Mouse (Mus musculus) C2C12 (cell line): ENCODE data around the gene Mob2. TPM values are rescaled to one million over a fixed set of nuclear protein-coding genes. Genes with fewer than 3 reads are reported as not detected.

Experiments used
- H3K27me3 ChIP-seq: one replicate; pipeline ENCODE4 v1.6.1; 2011; ENCODE audit not compliant: control insufficient read depth, insufficient read depth, insufficient read length
- H3K36me3 ChIP-seq: one replicate; pipeline ENCODE4 v1.6.1; 2011; ENCODE audit not compliant: control insufficient read depth, insufficient read depth
- H3K4me3 ChIP-seq: one replicate; pipeline ENCODE4 v1.5.1; 2011; ENCODE audit warnings: mild to moderate bottlenecking, control low read depth; ENCODE audit not compliant: poor library complexity, insufficient read depth, severe bottlenecking
- H3K79me2 ChIP-seq: one replicate; pipeline ENCODE4 v1.6.1; 2011; ENCODE audit not compliant: control insufficient read depth, insufficient read depth
- H3K79me3 ChIP-seq: one replicate; pipeline ENCODE4 v1.6.1; 2011; ENCODE audit warnings: low read depth, control low read depth
- H3ac ChIP-seq: one replicate; pipeline ENCODE3; 2011; ENCODE audit warnings: low read depth; ENCODE audit not compliant: control insufficient read depth, insufficient read length
- CEBPB ChIP-seq: IDR thresholded peaks from one replicate; pipeline ENCODE4 v1.6.1; 2011; ENCODE audit warnings: low read depth, mild to moderate bottlenecking, control low read depth, moderate library complexity
- CTCF ChIP-seq: IDR thresholded peaks from one replicate; pipeline ENCODE4 v1.5.1; 2011; ENCODE audit not compliant: control insufficient read depth, insufficient read depth, insufficient read length
- FOSL1 ChIP-seq: IDR thresholded peaks from one replicate; pipeline ENCODE4 v1.8.0; 2011; ENCODE audit warnings: mild to moderate bottlenecking, low read length; ENCODE audit not compliant: poor library complexity, insufficient read depth, severe bottlenecking
- MAX ChIP-seq: IDR thresholded peaks from one replicate; pipeline ENCODE4 v1.6.1; 2011; ENCODE audit warnings: mild to moderate bottlenecking, control low read depth
- MYOD1 ChIP-seq: IDR thresholded peaks from one replicate; pipeline ENCODE4 v1.6.1; 2011; ENCODE audit warnings: low read depth; ENCODE audit not compliant: control insufficient read depth, insufficient read length
- MYOG ChIP-seq: IDR thresholded peaks from one replicate; pipeline ENCODE4 v1.6.1; 2011; ENCODE audit not compliant: control insufficient read depth, insufficient read length; ENCODE audit errors: extremely low read depth
- USF1 ChIP-seq: IDR thresholded peaks from one replicate; pipeline ENCODE4 v1.6.1; 2011; ENCODE audit warnings: low read depth, mild to moderate bottlenecking, control low read depth, moderate library complexity
- polyA plus RNA-seq: library from polyadenylated mRNA; unstranded; fragments of >200 nt; fragmentation: generic; extraction: Trizol; gene quantifications from one replicate; pipeline ENCODE4 v1.2.1, GENCODE M21; 2012; ENCODE audit warnings: missing spikeins

The Mob2 gene
- polyA plus RNA-seq, 1 experiment, result 27.5 TPM

DNA sequence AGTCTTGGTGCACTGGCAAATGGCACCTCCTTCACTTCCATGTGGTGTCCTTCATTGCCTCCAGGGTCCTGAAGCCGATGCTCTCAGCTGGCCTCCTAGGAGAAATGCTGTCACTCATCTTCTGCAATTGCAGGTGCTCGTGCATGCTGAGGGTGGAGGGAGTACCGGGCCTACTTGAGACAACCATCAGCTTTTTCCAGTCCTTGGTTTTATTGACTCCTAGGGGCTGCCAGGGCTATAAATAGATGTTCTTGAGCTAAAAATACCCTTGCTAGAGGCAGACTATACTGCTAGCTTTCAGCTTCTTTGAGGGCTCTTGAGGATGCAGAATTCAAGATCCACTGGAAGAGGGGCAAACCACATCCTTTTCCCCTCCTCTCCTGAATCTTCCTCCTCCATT, 16.3 kb upstream of the Mob2 start:
- H3K36me3 ChIP-seq, result peaks cover 9% of the 10 kb centered on the region
- no peak for TF ChIP-seq MYOG
- no peak for TF ChIP-seq CTCF
- TF ChIP-seq USF1, result no peak
- no peak for TF ChIP-seq CEBPB
- TF ChIP-seq FOSL1, result no peak
- TF ChIP-seq MYOD1, result no peak
- TF ChIP-seq MAX, result no peak
- no peaks in the 10 kb centered on the region for H3K79me3 ChIP-seq
- no peak overlapping the region for H3ac ChIP-seq
- H3K4me3 ChIP-seq, result no peak overlapping the region
- H3K27me3 ChIP-seq, result no peaks in the 10 kb centered on the region
- H3K79me2 ChIP-seq, result no peaks in the 10 kb centered on the region

DNA sequence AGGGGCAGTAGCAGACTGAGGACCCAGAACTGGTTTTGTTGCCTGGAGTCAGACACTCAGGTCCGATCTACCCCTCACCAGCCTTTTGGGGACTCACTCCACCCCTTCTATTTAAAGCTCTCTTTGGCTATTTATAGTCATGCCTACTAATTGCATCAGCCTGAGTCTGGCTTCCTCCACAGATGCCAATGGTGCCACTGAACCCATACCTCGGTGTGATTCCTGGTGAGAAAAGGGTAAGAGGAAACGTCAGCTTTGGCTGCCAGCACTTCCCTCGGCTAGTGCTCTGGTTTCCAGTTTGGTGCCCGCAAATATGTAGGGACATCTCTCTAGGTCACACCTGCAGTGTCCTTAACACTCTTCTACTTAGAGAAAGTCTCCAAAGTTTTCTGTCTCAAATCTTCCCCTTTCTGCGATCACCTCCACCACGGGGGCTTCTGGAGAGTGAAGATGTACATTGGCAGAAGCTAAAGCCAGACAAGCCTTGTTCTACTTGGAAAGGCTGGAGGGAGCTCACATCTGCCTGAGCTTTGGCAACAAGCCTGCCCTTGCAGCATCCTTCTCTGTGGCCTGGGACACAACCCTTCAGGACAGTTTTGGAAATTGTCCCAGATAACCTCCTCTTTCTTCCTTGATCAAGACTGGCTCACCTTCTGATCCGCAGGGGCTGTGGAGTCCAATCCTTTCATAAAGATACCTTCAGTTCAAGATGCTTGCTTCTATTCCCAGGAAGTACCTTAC, 13.5 kb upstream of the Mob2 start:
- Histone ChIP-seq H3K79me3 (no peaks in the 10 kb centered on the region), H3K4me3 (no peak overlapping the region), H3K79me2 (no peaks in the 10 kb centered on the region), H3ac (no peak overlapping the region), H3K36me3 (no peaks in the 10 kb centered on the region), H3K27me3 (no peaks in the 10 kb centered on the region)
- TF ChIP-seq MYOD1 (no peak), CTCF (no peak), USF1 (no peak)

DNA sequence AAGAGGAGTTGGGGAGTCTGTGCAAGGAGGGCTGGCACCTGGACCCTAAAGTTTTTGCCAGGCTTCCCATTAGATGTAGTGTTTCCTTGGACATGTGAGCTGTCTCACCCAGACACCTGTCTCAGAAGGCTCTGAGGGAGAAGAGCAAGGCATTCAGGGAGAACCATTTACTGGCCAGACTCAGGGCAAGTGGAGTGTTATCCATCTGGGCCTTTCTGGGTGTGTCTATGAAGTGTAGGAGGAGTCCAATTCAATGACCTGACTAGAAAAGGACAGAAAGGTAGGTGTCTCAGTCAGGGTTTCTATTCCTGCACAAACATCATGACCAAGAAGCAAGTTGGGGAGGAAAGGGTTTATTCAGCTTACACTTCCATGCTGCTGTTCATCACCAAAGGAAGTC, 10.9 kb upstream of the Mob2 start:
- Histone ChIP-seq H3K79me3 (no peaks in the 10 kb centered on the region), H3K79me2 (no peaks in the 10 kb centered on the region), H3K36me3 (no peaks in the 10 kb centered on the region), H3K4me3 (no peak overlapping the region), H3ac (no peak overlapping the region), H3K27me3 (peaks cover 18% of the 10 kb centered on the region)
- no peak for TF ChIP-seq MAX
- TF ChIP-seq CEBPB, result no peak
- TF ChIP-seq MYOG, result no peak
- no peak for TF ChIP-seq CTCF
- TF ChIP-seq USF1, result no peak
- no peak for TF ChIP-seq MYOD1
- no peak for TF ChIP-seq FOSL1

DNA sequence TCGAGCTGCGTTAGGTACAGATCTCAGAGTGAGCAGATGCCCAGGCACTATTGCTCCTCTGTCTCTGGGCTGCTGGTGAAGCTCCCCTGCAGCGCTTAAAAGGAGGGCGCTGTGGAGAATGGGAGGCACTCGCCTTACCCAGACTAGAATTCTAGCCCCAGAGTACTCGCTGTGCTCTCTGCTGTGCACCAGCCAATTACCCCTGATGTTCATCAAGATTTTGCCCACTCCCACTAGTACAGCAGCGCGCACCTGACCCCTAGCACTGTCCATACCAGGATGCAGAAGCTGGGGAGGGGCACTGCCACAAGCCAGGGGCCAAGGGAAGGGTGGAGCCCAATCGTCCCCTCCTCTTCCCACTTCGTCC, 10.3 kb upstream of the Mob2 start:
- TF ChIP-seq CEBPB, result no peak
- TF ChIP-seq MYOG, result no peak
- no peak for TF ChIP-seq MAX
- no peak for TF ChIP-seq FOSL1
- TF ChIP-seq MYOD1, result no peak
- no peak for TF ChIP-seq USF1
- TF ChIP-seq CTCF, result no peak
- no peak overlapping the region for H3K4me3 ChIP-seq
- no peaks in the 10 kb centered on the region for H3K36me3 ChIP-seq

DNA sequence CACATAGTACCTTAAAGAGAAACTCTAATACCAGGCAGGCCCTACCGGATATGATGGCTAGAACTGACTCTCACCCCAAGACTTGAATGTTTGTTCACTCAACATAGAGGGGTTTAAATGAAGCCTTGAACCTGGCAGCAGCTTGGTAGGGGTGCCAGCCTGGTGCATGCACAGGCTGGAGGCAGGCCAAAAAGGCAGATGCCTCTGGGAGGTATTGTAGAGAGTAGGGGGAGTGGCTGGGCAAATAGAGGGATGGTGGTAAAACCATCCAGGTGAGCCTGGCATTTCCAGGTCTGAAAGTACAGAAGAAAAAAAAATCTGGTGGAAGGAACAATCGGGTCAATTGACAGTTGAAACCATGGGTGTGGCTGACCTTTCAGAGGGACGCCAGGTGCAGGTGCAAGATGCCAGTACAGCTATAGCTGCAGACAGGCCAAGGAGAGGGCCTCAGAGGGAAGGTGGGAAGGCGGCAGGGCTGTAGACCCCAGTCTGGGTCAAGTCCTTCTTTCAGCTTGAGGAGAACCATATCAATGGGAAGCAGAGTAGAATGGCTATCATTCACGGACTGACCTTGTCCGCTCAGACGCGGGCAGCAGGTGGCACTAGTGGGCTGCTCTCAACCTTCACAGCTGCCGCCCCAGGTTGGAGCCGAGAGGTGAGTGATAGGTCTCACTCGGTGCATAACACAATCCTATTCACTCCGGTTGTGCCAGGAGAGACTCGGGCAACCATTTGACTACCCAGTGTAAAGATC, 9.8 kb upstream of the Mob2 start:
- TF ChIP-seq CTCF (peak; percentile 81), CEBPB (no peak)
- no peak overlapping the region for H3ac ChIP-seq
- no peaks in the 10 kb centered on the region for H3K79me3 ChIP-seq
- H3K4me3 ChIP-seq, result no peak overlapping the region
- H3K36me3 ChIP-seq, result no peaks in the 10 kb centered on the region
- H3K79me2 ChIP-seq, result no peaks in the 10 kb centered on the region
- H3K27me3 ChIP-seq, result peaks cover 23% of the 10 kb centered on the region

More for the DNA sequence above, 10.3 kb upstream of the Mob2 start:
- Histone ChIP-seq H3ac (no peak overlapping the region), H3K27me3 (peaks cover 21% of the 10 kb centered on the region), H3K79me2 (no peaks in the 10 kb centered on the region), H3K79me3 (no peaks in the 10 kb centered on the region)

DNA sequence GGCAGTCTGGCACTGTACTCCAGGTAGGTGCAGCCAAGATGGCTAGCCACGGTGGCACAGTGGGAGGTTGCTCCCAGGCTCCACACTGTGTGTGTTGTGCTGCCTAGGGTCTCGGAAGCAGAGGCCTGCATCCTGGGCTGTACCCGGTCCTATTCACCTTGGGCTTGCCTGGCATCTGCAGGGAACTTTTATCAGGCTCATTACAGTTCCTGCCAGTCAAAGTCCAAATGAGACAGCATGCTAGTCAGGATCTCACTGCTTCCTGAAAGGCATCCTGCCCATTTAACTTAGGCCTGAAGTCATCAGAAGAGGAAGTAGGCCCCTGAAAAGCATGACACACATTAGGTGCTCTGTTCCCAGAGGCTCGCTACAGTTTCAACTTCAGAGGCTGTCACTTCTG, 7.6 kb upstream of the Mob2 start:
- no peak overlapping the region for H3ac ChIP-seq
- TF ChIP-seq CEBPB (no peak), MYOD1 (no peak), USF1 (no peak), MYOG (no peak), FOSL1 (no peak)
- no peaks in the 10 kb centered on the region for H3K79me2 ChIP-seq
- no peaks in the 10 kb centered on the region for H3K79me3 ChIP-seq
- H3K4me3 ChIP-seq, result no peak overlapping the region
- peaks cover 32% of the 10 kb centered on the region for H3K27me3 ChIP-seq
- H3K36me3 ChIP-seq, result no peaks in the 10 kb centered on the region
